Mouse (Mus musculus): ENCODE data around the gene Fcmr. TPM values are rescaled to one million over a fixed set of nuclear protein-coding genes. Genes with fewer than 3 reads are reported as not detected.
A peak's percentile ranks its signal among the peaks of the same experiment; 100 is the strongest.

The Fcmr gene
- polyA plus RNA-seq, 1 experiment = 9.7 TPM

DNA sequence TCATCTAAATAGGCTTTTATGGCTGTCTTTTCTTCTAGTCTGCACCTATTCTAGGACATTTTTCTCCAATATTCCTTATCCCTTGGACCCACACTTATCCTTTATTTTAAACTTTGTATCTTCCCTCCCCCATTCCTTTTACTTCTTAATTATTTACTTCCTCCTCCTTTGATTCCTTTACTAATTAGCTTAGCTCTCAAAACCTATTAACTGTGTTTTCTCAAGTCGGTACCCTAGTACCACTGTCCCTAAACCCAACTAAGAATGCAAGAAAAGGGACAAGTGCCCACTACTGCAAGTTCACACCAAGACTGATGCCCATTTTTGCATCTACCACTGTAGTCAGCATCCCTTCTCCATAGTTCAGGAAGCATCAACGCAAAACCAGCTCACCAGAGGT, 9.7 kb upstream of the Fcmr start:
- Histone ChIP-seq H3K36me3 (ENCODE audit: control insufficient read depth, insufficient read depth, low read length) (no peaks in the 10 kb centered on the region), H3K27ac (ENCODE audit: control insufficient read depth, insufficient read depth, low read length) (no peak overlapping the region), H3K4me3 (ENCODE audit: control insufficient read depth, insufficient read depth, low read length) (no peak overlapping the region), H3K4me1 (replicated peaks; ENCODE audit: control insufficient read depth, insufficient read depth, low read length) (no peaks in the 10 kb centered on the region), H3K27me3 (ENCODE audit: control insufficient read depth, insufficient read depth, low read length) (no peaks in the 10 kb centered on the region; the same call in 1 of the 2 replicates)
- TF ChIP-seq CTCF (IDR thresholded peaks at IDR 0.05; ENCODE audit: borderline replicate concordance, control insufficient read depth, extremely low read depth, insufficient read depth, low read length, poor library complexity) (no peak), POLR2A (IDR thresholded peaks at IDR 0.05; ENCODE audit: control insufficient read depth, extremely low read depth, insufficient read depth, low read length, poor library complexity) (no peak)
- DNase-seq = no peak
- WGBS = 98% methylated on average over 2 of the region's 2 CpGs

DNA sequence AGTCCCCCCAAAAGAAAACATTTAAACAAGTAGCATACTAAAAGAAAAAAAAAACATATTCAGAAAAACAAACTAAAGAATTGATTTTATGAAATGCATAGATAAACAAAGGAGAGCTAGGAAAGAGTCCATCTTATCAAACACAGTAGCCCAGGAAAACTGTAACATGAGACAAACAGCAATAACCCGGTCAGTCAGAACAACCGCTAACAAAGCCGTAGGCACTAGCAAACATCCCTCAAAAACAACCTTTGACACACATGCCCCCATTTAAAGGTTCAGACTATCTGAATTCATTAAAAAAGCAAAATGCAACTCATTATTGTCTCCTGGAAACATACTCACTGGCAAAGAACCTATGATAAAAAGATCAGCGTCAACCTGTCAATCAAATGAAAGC, 8.0 kb upstream of the Fcmr start:
- WGBS = 96% methylated on average over 4 of the region's 4 CpGs
- no peak for DNase-seq
- no peak overlapping the region for H3K27ac ChIP-seq (ENCODE audit: control insufficient read depth, insufficient read depth, low read length)
- H3K27me3 ChIP-seq (ENCODE audit: control insufficient read depth, insufficient read depth, low read length) = no peaks in the 10 kb centered on the region; the same call in 1 of the 2 replicates
- H3K36me3 ChIP-seq (ENCODE audit: control insufficient read depth, insufficient read depth, low read length) = no peaks in the 10 kb centered on the region
- TF ChIP-seq CTCF (IDR thresholded peaks at IDR 0.05; ENCODE audit: borderline replicate concordance, control insufficient read depth, extremely low read depth, insufficient read depth, low read length, poor library complexity) (no peak), POLR2A (IDR thresholded peaks at IDR 0.05; ENCODE audit: control insufficient read depth, extremely low read depth, insufficient read depth, low read length, poor library complexity) (no peak)
- no peak overlapping the region for H3K4me3 ChIP-seq (ENCODE audit: control insufficient read depth, insufficient read depth, low read length)
- H3K4me1 ChIP-seq (replicated peaks; ENCODE audit: control insufficient read depth, insufficient read depth, low read length) = no peaks in the 10 kb centered on the region

DNA sequence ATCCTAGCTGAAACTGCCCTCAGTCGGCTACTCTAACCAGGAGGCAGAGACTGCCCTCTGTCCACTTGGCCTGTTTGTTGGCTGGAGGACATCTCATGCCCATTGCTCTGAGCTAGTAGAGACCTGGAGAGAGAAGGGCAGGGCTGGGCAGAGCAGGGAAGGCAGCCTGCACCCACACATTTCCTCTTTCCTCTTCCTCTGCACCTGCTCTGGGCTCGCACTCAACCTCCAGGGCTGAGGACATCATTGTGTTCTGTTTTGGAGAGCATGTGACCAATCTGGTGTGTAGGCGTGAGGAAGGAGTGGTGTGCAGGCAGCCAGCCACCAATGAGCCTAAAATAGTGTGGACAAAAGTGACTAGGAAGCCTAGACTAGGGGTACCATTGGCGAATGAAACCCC, 1.2 kb upstream of the Fcmr start:
- 16% methylated on average over 4 of the region's 4 CpGs for WGBS
- TF ChIP-seq CTCF (IDR thresholded peaks at IDR 0.05; ENCODE audit: borderline replicate concordance, control insufficient read depth, extremely low read depth, insufficient read depth, low read length, poor library complexity) (no peak), POLR2A (IDR thresholded peaks at IDR 0.05; ENCODE audit: control insufficient read depth, extremely low read depth, insufficient read depth, low read length, poor library complexity) (no peak)
- H3K27ac ChIP-seq (ENCODE audit: control insufficient read depth, insufficient read depth, low read length) = no peak overlapping the region

DNA sequence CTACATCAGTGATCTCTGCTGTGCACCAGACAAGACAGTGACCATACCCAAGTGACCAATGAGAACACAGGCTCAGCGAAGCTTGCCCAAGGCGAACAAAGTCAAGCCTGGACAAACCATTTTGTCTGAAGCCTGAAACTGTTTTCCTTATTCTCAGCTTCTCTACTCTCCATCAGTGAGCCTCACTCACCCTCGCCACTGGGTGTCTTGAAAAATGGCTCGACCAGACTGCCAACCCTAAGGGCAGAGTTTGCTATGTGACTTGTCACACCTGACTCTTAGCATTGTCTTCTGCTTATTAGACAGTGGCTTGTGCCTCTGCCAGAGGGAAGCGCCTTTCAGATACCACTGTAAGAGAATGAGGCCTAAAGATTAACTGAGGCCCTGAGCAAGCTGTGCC, 728 bp upstream of the Fcmr start:
- Histone ChIP-seq H3K27ac (ENCODE audit: control insufficient read depth, insufficient read depth, low read length) (no peak overlapping the region; the same call in 1 of the 2 replicates), H3K4me1 (replicated peaks; ENCODE audit: control insufficient read depth, insufficient read depth, low read length) (peaks cover 16% of the 10 kb centered on the region), H3K36me3 (ENCODE audit: control insufficient read depth, insufficient read depth, low read length) (no peaks in the 10 kb centered on the region), H3K4me3 (ENCODE audit: control insufficient read depth, insufficient read depth, low read length) (no peak overlapping the region), H3K27me3 (ENCODE audit: control insufficient read depth, insufficient read depth, low read length) (no peaks in the 10 kb centered on the region)
- no peak for DNase-seq
- WGBS = 87% methylated on average over 5 of the region's 5 CpGs
- TF ChIP-seq CTCF (IDR thresholded peaks at IDR 0.05; ENCODE audit: borderline replicate concordance, control insufficient read depth, extremely low read depth, insufficient read depth, low read length, poor library complexity) = no peak
- no peak for TF ChIP-seq POLR2A (IDR thresholded peaks at IDR 0.05; ENCODE audit: control insufficient read depth, extremely low read depth, insufficient read depth, low read length, poor library complexity)

More for the DNA sequence above, 1.2 kb upstream of the Fcmr start:
- peaks cover 16% of the 10 kb centered on the region for H3K4me1 ChIP-seq (replicated peaks; ENCODE audit: control insufficient read depth, insufficient read depth, low read length)
- peak; percentile 53 for DNase-seq
- no peaks in the 10 kb centered on the region for H3K27me3 ChIP-seq (ENCODE audit: control insufficient read depth, insufficient read depth, low read length)
- no peaks in the 10 kb centered on the region for H3K36me3 ChIP-seq (ENCODE audit: control insufficient read depth, insufficient read depth, low read length)
- H3K4me3 ChIP-seq (ENCODE audit: control insufficient read depth, insufficient read depth, low read length) = no peak overlapping the region

DNA sequence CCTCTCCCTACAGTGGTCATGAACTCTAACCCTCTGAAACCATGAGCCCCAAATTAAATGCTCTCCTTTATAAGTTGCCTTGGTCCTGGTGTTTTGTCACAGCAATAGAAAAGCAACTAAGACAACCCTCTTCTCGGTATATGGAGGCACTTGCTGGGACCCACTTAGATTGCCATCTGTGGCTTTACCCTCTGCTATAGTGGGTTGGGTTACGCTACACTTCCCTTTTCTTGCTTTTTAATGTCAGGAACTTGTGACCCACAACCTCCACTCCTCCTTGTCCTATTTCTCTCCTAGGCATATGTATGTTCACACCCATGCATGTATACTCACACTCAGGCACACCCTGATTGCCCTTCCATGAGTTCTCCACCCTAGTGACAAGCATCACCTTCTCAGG, 7.4 kb downstream of the Fcmr start:
- TF ChIP-seq CTCF (IDR thresholded peaks at IDR 0.05; ENCODE audit: borderline replicate concordance, control insufficient read depth, extremely low read depth, insufficient read depth, low read length, poor library complexity) (no peak), POLR2A (IDR thresholded peaks at IDR 0.05; ENCODE audit: control insufficient read depth, extremely low read depth, insufficient read depth, low read length, poor library complexity) (no peak)
- no peak for DNase-seq
- Histone ChIP-seq H3K27ac (ENCODE audit: control insufficient read depth, insufficient read depth, low read length) (no peak overlapping the region), H3K36me3 (ENCODE audit: control insufficient read depth, insufficient read depth, low read length) (no peaks in the 10 kb centered on the region), H3K27me3 (ENCODE audit: control insufficient read depth, insufficient read depth, low read length) (no peaks in the 10 kb centered on the region; the same call in 1 of the 2 replicates), H3K4me1 (replicated peaks; ENCODE audit: control insufficient read depth, insufficient read depth, low read length) (peaks cover 2% of the 10 kb centered on the region; the same call in 1 of the 2 replicates), H3K4me3 (ENCODE audit: control insufficient read depth, insufficient read depth, low read length) (no peak overlapping the region)
- WGBS = 29% methylated on average over 2 of the region's 2 CpGs

DNA sequence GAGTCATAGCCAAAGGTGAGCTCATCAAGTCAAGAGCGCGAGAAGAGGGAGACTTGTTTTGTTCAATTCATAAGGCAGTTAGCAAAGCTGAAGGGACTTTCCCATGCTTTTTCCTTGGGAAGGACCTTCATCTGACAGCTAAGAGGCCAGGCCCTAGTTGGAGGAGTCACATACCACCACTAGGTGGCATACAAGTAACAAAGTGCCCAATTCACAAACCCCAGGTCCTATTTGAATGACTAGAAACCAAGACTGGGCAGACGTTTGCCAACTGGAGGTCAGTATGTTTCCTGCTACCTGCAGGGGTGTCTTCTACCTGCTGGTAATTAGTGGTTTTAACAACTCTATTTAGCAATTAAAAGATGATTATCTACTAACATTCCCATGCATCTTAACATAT, 9.7 kb downstream of the Fcmr start:
- WGBS = 54% methylated on average over 3 of the region's 3 CpGs
- H3K4me1 ChIP-seq (replicated peaks; ENCODE audit: control insufficient read depth, insufficient read depth, low read length) = peaks cover 6% of the 10 kb centered on the region; the same call in 1 of the 2 replicates
- peak; percentile 25 for DNase-seq
- H3K36me3 ChIP-seq (ENCODE audit: control insufficient read depth, insufficient read depth, low read length) = no peaks in the 10 kb centered on the region
- TF ChIP-seq POLR2A (IDR thresholded peaks at IDR 0.05; ENCODE audit: control insufficient read depth, extremely low read depth, insufficient read depth, low read length, poor library complexity) (no peak), CTCF (IDR thresholded peaks at IDR 0.05; ENCODE audit: borderline replicate concordance, control insufficient read depth, extremely low read depth, insufficient read depth, low read length, poor library complexity) (no peak)
- H3K4me3 ChIP-seq (ENCODE audit: control insufficient read depth, insufficient read depth, low read length) = no peak overlapping the region
- H3K27me3 ChIP-seq (ENCODE audit: control insufficient read depth, insufficient read depth, low read length) = no peaks in the 10 kb centered on the region; the same call in 1 of the 2 replicates
- H3K27ac ChIP-seq (ENCODE audit: control insufficient read depth, insufficient read depth, low read length) = no peak overlapping the region

GRCm38 (mm10) chr1:130875910-130876309, 10.4 kb downstream of the Fcmr start:
- Histone ChIP-seq H3K27me3 (ENCODE audit: control insufficient read depth, insufficient read depth, low read length) (no peaks in the 10 kb centered on the region; the same call in 1 of the 2 replicates), H3K36me3 (ENCODE audit: control insufficient read depth, insufficient read depth, low read length) (no peaks in the 10 kb centered on the region), H3K4me3 (ENCODE audit: control insufficient read depth, insufficient read depth, low read length) (no peak overlapping the region), H3K4me1 (replicated peaks; ENCODE audit: control insufficient read depth, insufficient read depth, low read length) (peaks cover 6% of the 10 kb centered on the region; the same call in 1 of the 2 replicates), H3K27ac (ENCODE audit: control insufficient read depth, insufficient read depth, low read length) (no peak overlapping the region)
- DNase-seq = no peak
- WGBS = 76% methylated on average over 3 of the region's 3 CpGs
- TF ChIP-seq POLR2A (IDR thresholded peaks at IDR 0.05; ENCODE audit: control insufficient read depth, extremely low read depth, insufficient read depth, low read length, poor library complexity) = no peak
- TF ChIP-seq CTCF (IDR thresholded peaks at IDR 0.05; ENCODE audit: borderline replicate concordance, control insufficient read depth, extremely low read depth, insufficient read depth, low read length, poor library complexity) = no peak; the same call in 1 of the 2 replicates
